Mouse (Mus musculus) left cerebral cortex, adult 18-20 months (tissue): ENCODE measurements around the gene Pcbp2. TPM values are rescaled to one million over a fixed set of nuclear protein-coding genes. Genes with fewer than 3 reads are reported as not detected.

Source experiments
- DNase-seq, 2 experiments: peaks; one replicate each; pipeline ENCODE4 v3.0.0; 2021 to 2022; ENCODE audit warnings: low spot score in 2 of 2, mixed read lengths in 1 of 2
- total RNA-seq, 2 experiments: library from RNA; stranded (reverse); gene quantifications; 2 replicates each; pipeline ENCODE4 v1.2.3; 2021

Pcbp2 gene
- total RNA-seq, 2 experiments from 2014 or later, result 499 to 503 TPM

GRCm38 (mm10) chr15:102461430-102462075 lies 8.8 kb upstream of the Pcbp2 start:
- DNase-seq, result no peak

- DNase-seq, result no peak
Observed at GRCm38 (mm10) chr15:102463666-102464065, 6.7 kb upstream of the Pcbp2 start.

- no peak for DNase-seq
Observed at GRCm38 (mm10) chr15:102468675-102469370, 1.5 kb upstream of the Pcbp2 start.

- DNase-seq, result peak; percentile 60 to 72
Observed at GRCm38 (mm10) chr15:102470605-102471294, 411 bp downstream of the Pcbp2 start.

GRCm38 (mm10) chr15:102471295-102471645 lies 931 bp downstream of the Pcbp2 start:
- DNase-seq, result no peak

- DNase-seq, result no peak
Observed at GRCm38 (mm10) chr15:102471727-102472126, 1.4 kb downstream of the Pcbp2 start.

GRCm38 (mm10) chr15:102473246-102473645 lies 2.9 kb downstream of the Pcbp2 start:
- DNase-seq, result no peak

- no peak for DNase-seq
Observed at GRCm38 (mm10) chr15:102474520-102474919, 4.2 kb downstream of the Pcbp2 start.

- DNase-seq, result no peak
Observed at GRCm38 (mm10) chr15:102483136-102483535, 12.8 kb downstream of the Pcbp2 start.

GRCm38 (mm10) chr15:102485853-102486252 lies 15.5 kb downstream of the Pcbp2 start:
- DNase-seq, result no peak

GRCm38 (mm10) chr15:102487664-102488063 lies 17.3 kb downstream of the Pcbp2 start:
- DNase-seq, result no peak

GRCm38 (mm10) chr15:102498322-102498721 lies 28.0 kb downstream of the Pcbp2 start:
- DNase-seq, result no peak

GRCm38 (mm10) chr15:102499370-102499769 lies 29.0 kb downstream of the Pcbp2 start:
- no peak for DNase-seq

- DNase-seq, result no peak
Observed at GRCm38 (mm10) chr15:102499851-102500250, 29.5 kb downstream of the Pcbp2 start.

- DNase-seq, result no peak
Observed at GRCm38 (mm10) chr15:102500479-102500878, 30.1 kb downstream of the Pcbp2 start.

- DNase-seq, result no peak
Observed at GRCm38 (mm10) chr15:102501084-102501814, 30.9 kb downstream of the Pcbp2 start.

- no peak for DNase-seq
Observed at GRCm38 (mm10) chr15:102502254-102502840, 32.0 kb downstream of the Pcbp2 start.

- DNase-seq, result no peak
Observed at GRCm38 (mm10) chr15:102503447-102503846, 33.1 kb downstream of the Pcbp2 start, which contains the start of gene Gm10337. Gene Gm10337 (plus strand): TSS chr15:102503722.

GRCm38 (mm10) chr15:102503924-102504782 lies 33.8 kb downstream of the Pcbp2 start:
- DNase-seq, result no peak
